Mouse (Mus musculus) gastrocnemius, adult 18-20 months (tissue): Measurements from ENCODE around the gene Taf1. TPM values are rescaled to one million over a fixed set of nuclear protein-coding genes. Genes with fewer than 3 reads are reported as not detected.

Experiments used
- DNase-seq: peaks from one replicate; pipeline ENCODE4 v3.0.0; 2021; ENCODE audit warnings: low spot score
- long read RNA-seq, 2 experiments: library from polyadenylated mRNA; stranded (forward); transcript quantifications; one replicate each; pipeline ENCODE4 v2.0.0; 2021
- total RNA-seq, 2 experiments: library from RNA; stranded (reverse); gene quantifications; 2 replicates each; pipeline ENCODE4 v1.2.3; 2021

Gene Taf1
- total RNA-seq = 1 to 10 TPM; 8.4 to 9.2 TPM
- long read RNA-seq, experiment 1, full-length matches to known transcripts = 3 of 9 reads
- long read RNA-seq, experiment 1, partial matches to known transcripts = 2 of 9 reads
- long read RNA-seq, experiment 1, other reads (novel, unspliced or antisense) = 4 of 9 reads
- long read RNA-seq, experiment 2, full-length matches to known transcripts = 1 of 4 reads
- long read RNA-seq, experiment 2, partial matches to known transcripts = 0 of 4 reads
- long read RNA-seq, experiment 2, other reads (novel, unspliced or antisense) = 3 of 4 reads

DNA sequence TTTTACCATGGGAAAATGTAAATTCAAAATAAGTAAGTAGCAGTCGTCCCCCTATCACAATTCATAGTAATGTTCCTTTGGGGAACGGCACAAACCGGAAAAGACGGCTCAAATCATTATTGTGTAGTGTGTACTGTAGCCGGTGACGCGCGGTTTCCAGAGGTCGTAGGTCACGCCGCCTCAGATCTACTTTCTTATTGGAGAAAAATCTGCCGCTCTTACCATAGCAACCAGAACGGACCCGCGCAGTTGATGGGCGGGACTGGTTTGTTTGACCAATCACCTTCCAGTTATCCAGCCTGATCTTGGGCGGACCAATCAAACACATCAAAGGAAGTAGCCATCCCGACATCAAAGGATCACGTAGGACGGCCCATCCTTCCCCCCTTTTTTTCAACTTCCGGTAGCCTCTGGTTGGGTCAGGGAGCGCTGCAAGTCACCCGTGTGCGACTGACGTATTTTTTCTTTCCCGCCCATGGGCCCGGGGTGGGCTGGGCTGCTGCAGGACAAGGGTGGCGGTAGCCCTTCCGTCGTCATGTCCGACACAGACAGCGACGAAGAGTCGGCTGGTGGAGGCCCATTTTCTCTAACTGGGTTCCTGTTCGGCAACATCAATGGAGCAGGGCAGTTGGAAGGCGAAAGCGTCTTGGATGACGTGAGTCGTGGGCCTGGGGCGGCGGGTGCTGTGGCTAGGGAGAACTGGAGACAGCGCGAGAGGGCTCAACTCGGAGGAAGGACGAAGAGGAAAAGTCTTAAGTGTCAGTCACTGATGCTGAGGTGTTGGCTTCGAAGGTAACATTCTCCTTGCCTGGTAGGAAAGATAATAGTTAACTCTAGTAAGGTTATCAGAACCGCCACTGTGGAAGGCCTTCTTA lies at the start of gene Taf1:
TSS of gene Taf1 (plus strand) at position 388 of the 875 bp plus-strand sequence.
- peak; percentile 94 for DNase-seq

- DNase-seq = peak; percentile 50
Measured at GRCm38 (mm10) chrX:101486487-101487152, 45.9 kb upstream of the Taf1 start.

GRCm38 (mm10) chrX:101504636-101505035 lies 27.9 kb upstream of the Taf1 start:
- DNase-seq = peak; percentile 2

DNA sequence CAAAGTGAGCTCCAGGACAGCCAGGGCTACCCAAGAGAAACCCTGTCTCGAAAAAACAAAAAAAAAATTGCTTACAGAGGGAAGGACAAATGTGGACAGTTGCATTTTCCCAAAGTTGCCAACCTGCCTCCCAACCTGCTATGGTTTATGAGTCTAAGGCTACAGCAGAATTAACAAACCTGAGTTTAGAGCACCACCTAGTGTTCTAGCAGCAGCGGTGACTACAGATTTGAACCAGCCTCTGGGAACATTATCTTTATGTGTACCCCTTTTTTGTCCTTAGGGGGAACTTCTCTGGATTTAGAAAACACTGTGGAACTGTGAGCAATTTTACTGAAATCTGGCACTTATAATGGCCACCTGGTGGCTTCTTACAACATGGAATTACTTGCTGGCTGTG lies 16.8 kb upstream of the Taf1 start:
- DNase-seq = no peak

DNA sequence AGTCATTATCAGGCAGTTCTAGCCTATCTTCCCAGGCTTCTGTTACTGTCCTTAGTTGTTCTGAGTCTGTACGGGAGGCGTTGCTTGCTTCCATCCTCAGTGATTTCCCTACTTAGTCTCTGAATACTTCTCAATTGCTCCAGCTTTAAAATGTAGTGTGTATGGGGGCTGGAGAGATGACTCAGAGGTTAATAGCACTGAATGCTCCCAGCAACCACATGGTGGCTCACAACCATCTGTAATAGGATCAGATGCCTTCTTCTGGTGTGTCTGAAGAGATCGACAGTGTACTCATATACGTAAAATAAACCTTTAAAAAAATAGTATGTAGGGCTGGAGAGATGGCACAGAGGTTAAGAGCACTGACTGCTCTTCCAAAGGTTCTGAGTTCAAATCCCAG lies 14.5 kb upstream of the Taf1 start:
- DNase-seq = no peak

GRCm38 (mm10) chrX:101522027-101522426 lies 10.5 kb upstream of the Taf1 start:
- no peak for DNase-seq

GRCm38 (mm10) chrX:101527356-101527755 lies 5.2 kb upstream of the Taf1 start:
- no peak for DNase-seq

DNA sequence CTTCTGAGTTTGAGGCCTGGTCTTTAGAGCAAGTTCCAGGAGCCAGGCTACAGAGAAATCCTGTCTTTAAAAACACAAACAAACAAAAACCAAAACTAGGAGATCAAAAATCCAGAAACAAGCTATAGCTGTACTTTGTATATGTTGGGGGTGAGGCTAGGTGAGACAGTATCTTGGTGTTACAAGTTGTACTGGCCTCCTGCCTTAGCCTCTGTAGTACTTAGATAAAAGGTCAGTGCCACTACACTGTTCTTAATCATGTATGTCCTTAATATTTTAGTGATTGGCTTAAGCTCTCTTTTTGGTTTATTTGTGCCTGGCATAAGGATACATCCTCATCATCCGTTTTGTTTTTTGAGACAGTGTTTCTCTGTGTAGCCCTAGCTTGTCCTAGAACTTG lies 52.9 kb downstream of the Taf1 start:
- no peak for DNase-seq

- no peak for DNase-seq
Measured at GRCm38 (mm10) chrX:101616183-101616582, 83.6 kb downstream of the Taf1 start.

- no peak for DNase-seq
Measured at GRCm38 (mm10) chrX:101617889-101618288, 85.4 kb downstream of the Taf1 start.

DNA sequence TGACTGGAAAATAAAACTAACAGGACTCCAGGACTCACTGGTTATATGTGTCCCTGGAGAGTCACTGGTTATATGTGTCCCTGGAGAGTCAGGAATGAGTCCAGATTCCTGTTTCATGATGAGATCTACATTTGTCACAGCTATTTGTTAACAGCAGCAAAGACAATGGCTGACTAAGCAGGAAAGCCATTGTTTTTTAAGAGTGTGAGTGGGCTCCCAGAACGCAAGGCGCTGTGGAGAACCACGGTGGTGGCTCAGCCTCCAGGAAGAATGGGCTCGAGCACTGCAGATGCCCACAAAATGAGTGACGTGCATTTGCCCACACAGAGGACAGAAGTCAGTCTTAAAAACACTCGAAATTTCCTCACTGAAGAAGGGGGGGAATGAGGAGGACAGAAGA lies 87.8 kb downstream of the Taf1 start:
- DNase-seq = no peak

- no peak for DNase-seq
Measured at GRCm38 (mm10) chrX:101622539-101622938, 90.0 kb downstream of the Taf1 start.

DNA sequence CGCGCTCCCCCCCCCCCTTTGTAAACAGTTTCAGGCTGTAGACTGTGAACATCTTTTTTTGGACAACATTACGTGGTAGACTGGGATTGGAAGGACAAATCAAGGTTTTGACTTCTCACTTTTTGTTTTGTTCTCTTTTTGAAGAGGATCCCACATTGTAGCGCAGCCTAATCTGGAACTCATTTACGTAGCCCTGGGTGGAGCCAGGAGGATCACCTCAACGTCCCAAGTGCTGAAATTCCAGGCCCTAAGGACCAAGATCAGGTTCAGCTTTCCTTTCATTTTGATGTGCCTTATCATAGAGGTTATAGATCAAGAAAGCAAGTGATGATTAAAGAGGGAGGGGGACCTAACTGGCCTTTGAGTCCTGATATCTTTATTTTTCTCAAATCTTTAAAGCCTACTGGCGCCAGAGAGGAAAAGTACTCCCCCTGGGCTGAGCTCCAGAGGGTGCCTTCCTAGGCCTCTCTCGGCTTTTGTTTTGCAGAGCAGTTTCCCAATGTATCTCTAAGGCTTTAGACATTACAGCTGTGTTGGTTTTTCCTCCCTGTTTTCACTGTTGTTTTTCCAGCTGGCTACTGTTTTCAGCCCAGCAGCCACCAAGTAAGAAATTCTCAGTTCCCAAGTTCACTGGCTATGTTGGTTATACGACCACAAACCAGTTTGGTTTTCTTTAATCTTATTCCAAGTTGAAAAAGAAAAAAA lies 104.4 kb downstream of the Taf1 start:
- DNase-seq = no peak

- DNase-seq = no peak
Measured at GRCm38 (mm10) chrX:101638856-101639255, 106.3 kb downstream of the Taf1 start.

GRCm38 (mm10) chrX:101639306-101639705 lies 106.8 kb downstream of the Taf1 start:
- no peak for DNase-seq

DNA sequence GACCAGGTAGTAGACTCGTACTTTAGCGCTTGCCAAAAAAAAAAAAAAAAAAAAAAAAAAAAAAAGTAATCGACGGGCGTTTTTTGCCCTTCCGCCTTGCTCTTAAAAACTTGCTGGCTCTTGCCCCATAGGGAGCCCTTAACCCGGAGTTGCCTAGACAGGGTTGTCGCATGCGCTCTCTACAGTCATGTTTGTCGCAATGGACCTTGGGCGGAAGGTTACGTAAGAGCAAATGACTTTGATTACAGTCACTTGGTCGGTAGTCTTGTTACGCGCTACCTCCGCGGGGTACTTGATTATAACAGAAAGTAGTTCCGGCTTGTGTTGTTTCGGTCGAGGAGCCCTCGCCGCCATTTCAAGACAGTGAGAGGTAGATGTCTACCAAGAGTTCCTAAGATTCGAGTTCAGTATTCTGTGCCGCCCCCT lies 107.2 kb downstream of the Taf1 start, which contains the start of gene Ogt:
TSS of gene Ogt (plus strand) at position 320 of the 426 bp plus-strand sequence.
- DNase-seq = peak; percentile 93

DNA sequence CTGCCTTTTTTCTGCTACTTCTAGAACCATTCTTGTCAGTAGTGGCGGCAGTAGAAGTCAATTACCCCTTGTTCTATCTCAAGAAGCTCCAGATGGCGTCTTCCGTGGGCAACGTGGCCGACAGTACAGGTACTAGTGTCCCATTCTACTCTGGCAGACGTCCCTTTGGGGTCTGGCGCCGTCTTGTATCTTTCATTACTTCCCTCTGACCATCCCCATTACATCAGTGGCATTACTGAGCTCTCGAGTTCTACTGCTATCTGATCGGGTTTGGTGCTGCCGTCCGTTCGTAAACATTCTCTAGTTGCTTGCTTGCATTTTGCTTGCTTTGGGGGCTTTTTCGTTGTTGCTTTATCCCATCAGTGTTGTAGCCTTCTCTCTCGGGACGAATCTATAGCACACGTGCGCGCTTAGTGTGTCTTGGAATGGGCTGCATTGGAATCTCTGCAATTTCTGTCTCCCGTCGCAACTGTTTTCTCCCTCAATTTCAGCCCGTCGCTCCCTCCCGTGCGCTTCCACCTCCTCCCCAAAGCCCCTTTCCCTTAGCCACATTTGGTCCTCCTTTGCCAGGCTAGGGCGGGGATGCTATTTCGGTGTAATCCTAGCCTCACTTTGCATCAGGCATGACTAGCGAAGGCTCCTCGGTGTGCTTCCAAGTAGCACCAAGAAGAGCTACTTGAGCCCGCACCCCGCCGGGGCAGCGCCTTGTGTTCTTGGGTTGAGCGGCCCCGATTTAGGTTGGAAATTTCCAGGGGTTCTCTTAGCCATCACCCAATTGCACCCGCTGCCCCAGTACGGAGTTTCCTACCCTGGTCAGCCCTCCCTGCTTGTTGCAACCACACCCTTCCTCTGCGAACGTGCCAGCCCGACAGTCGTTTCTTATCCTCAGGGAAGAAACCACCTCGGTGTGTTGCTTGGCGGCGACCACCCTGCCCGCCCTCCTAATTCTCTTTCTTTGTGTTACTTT lies 107.9 kb downstream of the Taf1 start:
- DNase-seq = peak; percentile 42

- no peak for DNase-seq
Measured at GRCm38 (mm10) chrX:101641161-101641530, 108.6 kb downstream of the Taf1 start.

- DNase-seq = no peak
Measured at GRCm38 (mm10) chrX:101642091-101642490, 109.6 kb downstream of the Taf1 start.

GRCm38 (mm10) chrX:101645286-101645685 lies 112.8 kb downstream of the Taf1 start:
- no peak for DNase-seq
